Mouse (Mus musculus) layer of hippocampus, postnatal 10 days (tissue): Measurements from ENCODE around the gene Ctsa. TPM values are rescaled to one million over a fixed set of nuclear protein-coding genes. Genes with fewer than 3 reads are reported as not detected.
"Not testable (repeated sequence)": the region's sequence is repeated elsewhere in the genome, so short reads cannot be mapped to it uniquely, and the experiment has no call there.

ENCODE experiments used
- DNase-seq, 2 experiments: peaks; one replicate each; pipeline ENCODE4 v3.0.0; 2021; ENCODE audit warnings: low spot score in 2 of 2
- total RNA-seq, 2 experiments: library from RNA; stranded (reverse); gene quantifications; 2 replicates each; pipeline ENCODE4 v1.2.3; 2021

Ctsa gene
- total RNA-seq, 2 experiments from 2014 or later, result 70.8 to 76.9 TPM

DNA sequence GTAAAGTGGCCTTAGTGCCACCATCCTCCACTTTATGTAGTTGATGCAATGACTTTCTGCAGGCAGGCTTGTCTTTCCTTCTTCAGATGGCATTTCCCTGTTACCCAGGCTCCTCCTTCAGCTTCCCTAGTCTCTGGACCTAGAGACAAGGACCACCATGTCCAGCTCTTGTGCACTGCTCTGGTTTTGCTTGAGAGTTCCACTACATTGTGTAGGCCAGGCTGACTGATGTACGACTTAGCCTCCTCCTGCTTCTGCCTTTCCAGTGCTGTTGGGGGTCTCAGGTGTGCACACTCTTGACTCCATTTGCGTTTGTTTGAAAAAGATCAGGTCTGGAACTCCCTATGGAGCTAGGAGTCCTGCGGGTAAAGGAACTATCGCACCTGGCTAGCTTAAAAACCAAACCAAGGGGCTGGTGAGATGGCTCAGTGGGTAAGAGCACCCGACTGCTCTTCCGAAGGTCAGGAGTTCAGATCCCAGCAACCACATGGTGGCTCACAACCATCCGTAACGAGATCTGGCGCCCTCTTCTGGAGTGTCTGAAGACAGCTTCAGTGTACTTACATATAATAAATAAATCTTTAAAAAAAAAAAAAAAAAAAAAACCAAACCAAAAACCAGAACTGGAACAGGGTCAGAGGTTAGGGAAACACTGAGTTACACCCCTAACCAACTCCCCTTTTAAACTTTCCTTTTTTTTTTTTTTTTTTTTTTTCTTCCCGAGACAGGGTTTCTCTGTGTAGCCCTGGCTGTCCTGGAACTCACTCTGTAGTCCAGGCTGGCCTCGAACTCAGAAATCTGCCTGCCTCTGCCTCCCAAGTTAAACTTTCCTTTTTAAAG, 44.9 kb downstream of the Ctsa start:
- not testable (repeated sequence) for DNase-seq

DNA sequence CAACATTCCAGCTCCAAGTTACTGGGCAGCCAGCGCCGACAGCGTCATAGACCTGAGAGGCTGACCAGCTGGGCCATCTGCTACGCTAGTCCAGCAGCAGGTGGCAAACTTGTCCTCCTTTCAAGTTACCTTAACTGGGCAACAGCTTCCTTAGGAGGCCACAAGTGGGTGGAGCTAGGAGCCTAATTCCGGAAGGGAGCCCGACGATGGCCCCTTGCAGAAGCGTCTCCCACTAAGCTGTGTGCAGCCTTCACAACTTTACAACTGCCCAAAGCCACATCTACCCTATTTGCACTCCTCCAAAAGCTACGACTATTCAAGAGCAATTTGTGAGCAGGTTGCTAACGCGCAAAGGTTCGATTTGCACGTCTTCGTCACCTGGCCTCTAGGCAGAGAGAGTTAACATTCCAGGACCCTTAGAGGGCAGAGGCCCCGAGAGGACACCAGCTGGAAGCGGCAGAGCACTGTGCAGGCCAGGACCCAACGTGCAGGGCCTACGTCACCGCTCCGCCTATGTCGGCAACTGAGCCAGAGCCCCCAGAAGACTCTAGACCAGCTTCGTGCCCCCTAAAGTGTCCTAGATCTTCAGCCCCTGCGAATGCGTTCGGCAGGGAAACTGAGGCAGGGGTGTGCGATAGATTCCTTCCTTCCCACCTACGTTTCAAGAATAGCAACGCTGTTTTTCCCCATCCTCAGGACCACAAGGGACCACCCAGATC, 46.0 kb downstream of the Ctsa start:
- peak in 1 of 2 experiments; percentile 59 for DNase-seq

DNA sequence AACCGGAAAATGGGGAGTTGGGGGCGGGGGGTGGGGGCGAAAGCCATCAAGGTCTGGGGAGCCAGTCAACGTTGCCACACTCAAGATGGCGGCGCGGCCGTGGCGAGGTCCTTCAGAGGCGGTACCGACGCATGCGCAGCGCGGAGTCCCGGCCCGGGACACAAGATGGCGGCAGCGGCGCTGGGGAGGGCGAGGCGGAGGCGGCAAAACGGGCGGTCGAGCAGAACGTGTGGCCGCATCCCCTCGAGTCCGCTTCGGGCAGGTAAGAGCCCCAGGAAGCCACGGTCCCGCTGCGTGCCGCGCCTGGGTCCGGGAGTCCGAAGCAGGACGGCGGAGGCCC, 46.5 kb downstream of the Ctsa start, which contains the start of gene Pcif1:
Gene Pcif1, plus strand, starts transcription at position 77 of the 340 bp plus-strand sequence.
- peak; percentile 96 for DNase-seq

DNA sequence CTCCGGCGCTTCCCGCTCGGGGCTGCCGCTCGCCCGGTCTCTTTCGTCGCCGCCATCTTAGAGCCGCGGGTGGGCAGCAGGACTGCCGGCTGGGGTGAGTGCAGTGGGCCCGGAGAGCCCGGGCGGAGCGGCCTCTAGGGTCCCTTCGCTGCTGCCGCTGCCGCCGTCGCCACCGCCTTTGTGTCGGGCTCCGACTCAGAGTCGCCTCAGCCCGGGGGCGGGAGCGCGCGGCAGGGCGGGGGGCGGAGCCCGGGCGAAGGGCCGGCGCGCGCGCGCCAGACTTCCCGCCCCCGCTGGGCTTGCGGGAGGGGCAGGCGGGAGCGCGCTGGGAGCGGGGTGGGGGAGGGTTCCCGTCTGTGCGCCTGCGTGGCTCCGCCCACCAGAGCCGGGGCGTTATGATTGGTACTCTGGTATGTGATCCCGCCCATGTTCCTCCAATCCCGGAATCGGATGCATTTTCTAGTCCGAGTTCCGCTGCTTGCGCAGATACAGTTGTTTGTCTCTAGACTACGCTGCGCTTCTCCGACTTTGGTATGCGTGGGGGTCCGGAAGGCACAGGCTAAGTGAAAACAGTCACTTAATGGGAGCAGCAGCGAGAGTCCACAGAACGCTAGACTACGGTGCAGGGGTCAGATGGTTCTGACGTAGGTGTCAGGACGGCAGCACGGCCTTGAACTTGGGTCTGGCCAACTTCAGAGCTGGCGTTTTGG, 47.0 kb downstream of the Ctsa start:
- DNase-seq, result peak; percentile 93 to 95

DNA sequence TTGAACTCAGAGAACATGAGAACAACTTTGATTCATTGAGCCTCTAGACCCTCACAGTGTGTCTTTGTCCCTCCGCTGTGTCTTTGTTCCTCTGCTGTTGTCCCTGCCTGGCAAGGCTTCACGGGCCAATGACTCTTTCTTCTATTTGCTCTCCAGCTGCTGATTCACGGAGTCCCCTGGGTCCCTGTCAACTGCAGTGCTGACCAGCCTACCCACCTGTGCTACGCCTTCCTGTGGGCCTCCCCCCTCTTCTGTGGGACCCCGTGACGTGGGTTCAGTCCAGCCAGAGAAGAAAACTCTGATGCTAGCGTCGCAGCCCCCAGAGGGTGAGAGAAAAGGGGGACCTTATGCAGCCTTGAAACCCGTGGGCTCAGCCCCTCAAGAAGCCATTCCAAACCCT, 49.9 kb downstream of the Ctsa start:
- no peak for DNase-seq

DNA sequence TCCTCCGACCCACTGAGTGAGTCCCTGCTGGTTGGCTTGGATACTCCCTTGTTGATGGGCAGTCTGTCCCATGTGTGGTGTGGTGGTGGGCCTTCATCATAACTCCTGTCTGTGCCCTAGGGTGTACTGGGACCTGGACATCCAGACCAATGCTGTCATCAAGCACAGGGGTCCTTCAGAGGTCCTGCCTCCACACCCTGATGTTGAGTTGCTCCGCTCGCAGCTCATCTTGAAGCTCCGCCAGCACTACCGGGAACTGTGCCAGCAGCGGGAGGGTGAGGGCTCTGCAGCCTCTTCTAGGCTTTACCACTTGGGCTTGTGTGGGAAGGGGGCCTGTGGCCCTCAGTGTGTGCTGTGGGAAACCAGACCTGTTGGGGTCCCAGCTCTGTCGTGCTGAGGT, 53.1 kb downstream of the Ctsa start:
- peak; percentile 85 to 89 for DNase-seq

DNA sequence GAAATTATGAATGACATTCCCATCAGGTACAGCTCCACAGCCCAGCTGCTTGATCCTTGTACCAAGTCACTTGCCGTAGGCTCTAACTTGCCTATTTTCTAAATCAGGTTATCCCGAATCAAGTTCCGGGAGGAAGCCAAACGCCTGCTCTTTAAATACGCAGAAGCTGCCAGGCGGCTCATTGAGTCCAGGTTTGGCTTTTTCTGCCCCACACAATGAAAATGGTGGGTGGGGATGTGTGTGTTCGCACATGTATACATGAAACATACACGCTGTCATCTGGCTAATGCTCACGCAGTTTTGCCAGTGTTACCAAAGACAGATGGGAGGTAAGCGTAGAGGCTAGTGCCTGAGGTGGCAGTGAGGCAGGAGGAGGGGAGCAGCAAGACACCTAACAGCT, 53.9 kb downstream of the Ctsa start:
- DNase-seq, result no peak

DNA sequence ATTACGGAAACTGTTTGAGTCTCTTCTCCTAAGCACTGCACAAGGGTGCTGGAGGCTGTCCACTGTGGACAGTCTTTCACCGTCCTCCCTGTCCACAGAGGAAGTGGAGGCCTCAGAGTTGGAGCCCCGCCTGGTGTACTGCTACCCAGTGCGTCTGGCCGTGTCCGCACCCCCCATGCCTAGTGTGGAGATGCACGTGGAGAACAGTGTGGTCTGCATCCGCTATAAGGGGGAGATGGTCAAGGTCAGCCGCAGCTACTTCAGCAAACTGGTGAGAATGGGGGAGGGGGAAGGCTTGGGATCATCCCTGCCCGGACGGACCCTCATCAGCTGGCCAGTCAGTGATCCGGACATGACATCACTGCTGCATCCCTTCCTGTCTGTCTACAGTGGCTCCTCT, 56.3 kb downstream of the Ctsa start:
- DNase-seq, result no peak

DNA sequence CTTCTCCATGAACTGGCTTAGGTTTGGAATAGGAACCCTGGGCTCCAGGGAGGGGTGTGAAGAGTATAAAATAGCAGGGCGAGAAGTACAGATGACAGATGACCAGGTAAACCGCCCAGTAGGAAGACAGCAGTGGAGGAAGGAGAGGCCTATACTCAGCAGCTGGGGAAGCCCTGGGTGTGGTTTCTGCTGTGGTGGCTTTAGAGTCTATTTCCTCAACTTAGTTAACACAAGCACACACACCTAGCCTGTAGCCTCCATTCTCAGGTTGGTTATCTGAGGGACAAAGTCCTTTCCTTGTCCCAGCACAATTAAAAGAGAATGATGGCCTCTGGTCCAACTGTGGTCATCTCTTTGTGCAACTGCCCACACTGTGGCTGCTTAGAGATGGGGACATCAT, 57.3 kb downstream of the Ctsa start:
- DNase-seq, result no peak

Other genes with a start within 250 kb of the Ctsa start
- 1 to 10 TPM in 1 of 2 experiments, under 1 TPM in 1; 0.78 to 2.2 TPM for gene Wfdc6a, start 247.4 kb upstream of the Ctsa start, total RNA-seq
- gene Eppin, start 239.3 kb upstream of the Ctsa start, total RNA-seq, result not detected
- gene Wfdc6b, start 219.4 kb upstream of the Ctsa start, total RNA-seq, result not detected
- not detected for gene Wfdc8, start 219.2 kb upstream of the Ctsa start, total RNA-seq
- not detected for gene Wfdc16, start 194.1 kb upstream of the Ctsa start, total RNA-seq
- gene Wfdc10, start 176.8 kb upstream of the Ctsa start, total RNA-seq, result not detected
- not detected for gene Wfdc9, start 176.3 kb upstream of the Ctsa start, total RNA-seq
- gene Wfdc11, start 158.8 kb upstream of the Ctsa start, total RNA-seq, result not detected
- not detected for gene Wfdc13, start 147.8 kb upstream of the Ctsa start, total RNA-seq
- gene Spint4, start 134.4 kb upstream of the Ctsa start, total RNA-seq, result not detected
- not detected for gene Spint5, start 117.6 kb upstream of the Ctsa start, total RNA-seq
- gene Wfdc3, start 86.9 kb upstream of the Ctsa start, total RNA-seq, result 1 to 10 TPM in 1 of 2 experiments, under 1 TPM in 1; 0.87 to 1.4 TPM
- gene Dnttip1, start 86.9 kb upstream of the Ctsa start, total RNA-seq, result 10 to 100 TPM; 41.9 to 46.0 TPM
- gene Ube2c, start 63.0 kb upstream of the Ctsa start, total RNA-seq, result 1 to 10 TPM; 6.9 to 8.3 TPM
- gene Tnnc2, start 52.9 kb upstream of the Ctsa start, total RNA-seq, result not detected
- gene Snx21, start 47.0 kb upstream of the Ctsa start, total RNA-seq, result 10 to 100 TPM; 41.3 to 43.6 TPM
- 10 to 100 TPM; 24.1 to 28.6 TPM for gene Acot8, start 28.0 kb upstream of the Ctsa start, total RNA-seq
- gene Zswim3, start 27.8 kb upstream of the Ctsa start, total RNA-seq, result 1 to 10 TPM; 8.9 to 9.4 TPM
- 10 to 100 TPM; 18.5 to 18.7 TPM for gene Zswim1, start 10.2 kb upstream of the Ctsa start, total RNA-seq
- 1 to 10 TPM in 1 of 2 experiments, not detected in 1; 1.6 TPM for gene Spata25, start 4.3 kb upstream of the Ctsa start, total RNA-seq
- gene Neurl2, start 583 bp downstream of the Ctsa start, total RNA-seq, result 1 to 10 TPM; 3.5 to 4.7 TPM
- gene Pltp, start 24.8 kb downstream of the Ctsa start, total RNA-seq, result 10 to 100 TPM; 72.9 to 79.2 TPM
- gene Pcif1, start 46.4 kb downstream of the Ctsa start, total RNA-seq, result 10 to 100 TPM; 45.0 to 50.9 TPM
- 10 to 100 TPM; 24.0 to 24.1 TPM for gene Zfp335, start 78.9 kb downstream of the Ctsa start, total RNA-seq
- gene Mmp9, start 107.9 kb downstream of the Ctsa start, total RNA-seq, result 1 to 10 TPM; 2.8 TPM
- 100 to 1,000 TPM; 252 to 272 TPM for gene Slc12a5, start 127.9 kb downstream of the Ctsa start, total RNA-seq
- 10 to 100 TPM; 55.8 to 57.6 TPM for gene Ncoa5, start 202.0 kb downstream of the Ctsa start, total RNA-seq
- gene Cd40, start 222.8 kb downstream of the Ctsa start, total RNA-seq, result 1 to 10 TPM; 1.5 to 3.8 TPM